Mouse (Mus musculus): ENCODE data around the gene Asprv1.

DNA sequence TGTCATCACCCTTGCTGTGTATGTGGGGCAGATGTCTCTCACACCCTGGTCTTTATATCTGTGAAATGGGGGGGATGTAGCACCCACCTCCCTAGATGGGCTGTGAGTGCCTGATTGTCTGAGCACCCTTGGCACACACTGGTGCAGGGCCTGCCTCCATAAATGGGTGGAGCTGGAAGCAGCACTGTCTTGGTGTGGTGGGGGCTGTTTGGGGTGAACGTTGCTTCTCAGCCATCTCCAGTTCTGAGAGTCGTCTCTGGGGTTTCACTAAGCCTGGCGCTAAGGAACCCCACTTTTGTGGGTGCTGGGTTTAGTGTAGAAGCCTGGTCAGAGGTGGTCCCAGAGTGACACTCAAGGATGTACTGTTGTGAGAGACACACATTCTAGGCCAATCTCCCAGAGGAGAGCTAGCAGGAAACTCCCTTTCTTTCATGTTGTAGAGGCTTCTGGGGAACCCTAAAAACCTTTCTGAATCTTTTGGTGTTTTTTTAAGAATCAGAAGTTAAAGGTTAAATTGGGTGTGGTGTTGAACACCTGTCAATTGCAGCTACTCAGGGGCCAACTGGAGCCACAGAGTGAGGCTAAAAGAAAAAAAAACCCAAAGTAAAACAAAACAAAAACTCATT is 16.9 kb downstream of the Asprv1 start:
- TF ChIP-seq CTCF (IDR thresholded peaks at IDR 0.05; ENCODE audit: control insufficient read depth, insufficient read depth, insufficient replicate concordance, low read depth, low read length) (no peak), POLR2A (IDR thresholded peaks at IDR 0.05; ENCODE audit: control insufficient read depth, low read depth, low read length) (no peak)

All from testis, adult 2 months (tissue).